Mouse (Mus musculus) right cerebral cortex, postnatal 10 days (tissue): ENCODE measurements around the gene Kctd21.

Experiments
- DNase-seq, 2 experiments: peaks; one replicate each; pipeline ENCODE4 v3.0.0; 2021; ENCODE audit warnings: low spot score in 2 of 2

The Kctd21 gene

GRCm38 (mm10) chr7:97347464-97347863 is 15.3 kb downstream of the Kctd21 start:
- peak; percentile 21 to 26 for DNase-seq

- DNase-seq, result peak in 1 of 2 experiments; percentile 15
Observed at GRCm38 (mm10) chr7:97348318-97348717, 16.2 kb downstream of the Kctd21 start.

DNA sequence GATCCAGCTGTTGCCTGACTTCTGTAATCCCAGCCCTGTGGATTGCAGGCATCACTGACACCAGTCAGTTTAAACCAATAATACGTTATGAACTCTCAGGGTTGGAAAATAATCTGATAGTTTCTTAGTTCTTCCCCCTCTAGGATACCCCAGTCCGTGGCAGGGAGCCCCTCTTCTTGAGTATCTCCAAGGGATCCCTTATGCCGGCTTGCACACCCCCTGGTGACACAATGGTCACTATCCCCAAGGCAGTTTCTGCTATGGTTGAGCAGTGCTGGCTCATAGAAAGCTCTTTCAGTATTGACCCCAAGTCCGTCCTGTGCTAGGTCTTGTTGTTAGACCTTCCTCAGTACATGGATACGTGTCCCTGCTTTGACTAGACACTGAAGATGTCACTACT is 16.7 kb downstream of the Kctd21 start:
- no peak for DNase-seq

GRCm38 (mm10) chr7:97349438-97349837 is 17.3 kb downstream of the Kctd21 start:
- DNase-seq, result no peak

DNA sequence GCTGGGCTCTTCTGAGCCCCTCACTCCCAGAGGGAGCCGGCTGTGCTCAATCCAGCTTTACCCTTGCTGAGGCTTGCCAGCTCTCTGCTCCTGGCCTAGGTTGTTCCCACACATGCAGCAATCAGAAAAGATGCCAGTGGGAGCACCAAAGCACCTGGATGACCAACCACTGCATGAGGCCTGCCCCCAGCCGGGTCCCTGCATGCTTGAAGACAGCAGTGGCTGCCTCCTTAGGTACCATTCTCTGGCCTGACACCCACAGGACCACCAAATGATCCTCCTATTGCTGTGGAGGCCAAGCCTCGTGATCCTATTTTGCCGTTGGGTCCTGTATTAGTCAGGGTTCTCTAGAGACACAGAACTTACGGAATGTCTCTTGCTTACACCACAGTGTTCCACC is 18.8 kb downstream of the Kctd21 start:
- DNase-seq, result no peak

DNA sequence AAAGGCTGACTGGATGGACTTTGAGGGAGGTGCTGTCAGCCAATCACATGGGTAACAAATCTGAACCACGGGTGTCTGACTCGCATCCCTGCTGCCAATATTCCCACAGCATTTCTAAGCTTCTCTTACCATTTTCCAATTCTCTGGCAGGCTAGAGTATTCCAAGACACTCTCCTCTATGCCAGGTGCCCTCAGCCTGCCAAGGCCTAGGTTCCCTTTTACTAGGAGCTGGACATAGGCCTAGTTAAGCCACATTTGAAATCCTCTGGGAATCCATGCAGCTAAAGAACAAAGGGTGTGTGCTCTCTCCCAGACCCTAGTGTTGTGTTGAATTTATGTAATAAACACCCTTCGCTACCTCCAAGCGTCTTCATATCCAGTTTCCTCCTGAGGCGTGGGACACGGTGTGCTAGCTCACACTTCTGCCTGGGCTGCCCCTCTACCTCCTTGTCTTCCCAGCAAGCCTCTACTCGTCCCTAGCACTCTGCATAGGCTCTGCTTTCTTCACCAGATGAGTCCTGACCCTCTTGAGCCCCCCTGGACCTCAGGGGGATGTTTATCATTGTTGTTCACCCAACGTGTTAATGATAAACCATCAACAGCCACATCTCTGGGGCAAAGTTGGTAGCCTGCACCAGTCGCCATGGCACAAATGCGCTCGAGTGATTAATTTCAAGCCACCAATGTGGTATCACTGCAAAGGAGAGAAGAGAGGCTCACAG is 19.8 kb downstream of the Kctd21 start:
- peak in 1 of 2 experiments; percentile 27 for DNase-seq

- peak in 1 of 2 experiments; percentile 8 for DNase-seq
Observed at GRCm38 (mm10) chr7:97353356-97353755, 21.2 kb downstream of the Kctd21 start.

GRCm38 (mm10) chr7:97355068-97355841 is 23.1 kb downstream of the Kctd21 start:
- peak in 1 of 2 experiments; percentile 21 for DNase-seq

- DNase-seq, result peak in 1 of 2 experiments; percentile 24
Observed at GRCm38 (mm10) chr7:97356253-97356652, 24.1 kb downstream of the Kctd21 start.

DNA sequence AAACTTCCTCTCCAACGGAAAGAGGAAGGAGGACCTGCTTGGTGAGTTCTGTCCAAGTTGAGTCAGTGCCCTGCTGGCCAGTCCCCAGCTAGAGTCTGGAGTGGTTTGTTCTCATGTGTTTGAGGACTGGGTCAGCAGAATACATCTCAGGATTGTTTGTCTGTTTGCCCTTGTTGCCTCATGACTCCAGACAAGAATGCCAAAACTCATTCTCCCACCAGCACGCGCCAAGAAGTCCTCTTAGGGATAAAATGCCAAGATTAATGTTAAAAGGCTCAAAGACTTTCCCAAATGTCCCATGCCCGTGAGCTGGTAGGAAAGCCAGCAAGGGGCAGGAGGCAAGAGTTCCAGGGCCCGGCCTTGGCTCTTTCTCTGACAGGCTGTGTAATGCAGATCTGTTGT is 24.7 kb downstream of the Kctd21 start:
- peak; percentile 70 to 71 for DNase-seq

- no peak for DNase-seq
Observed at GRCm38 (mm10) chr7:97357840-97358239, 25.7 kb downstream of the Kctd21 start.

DNA sequence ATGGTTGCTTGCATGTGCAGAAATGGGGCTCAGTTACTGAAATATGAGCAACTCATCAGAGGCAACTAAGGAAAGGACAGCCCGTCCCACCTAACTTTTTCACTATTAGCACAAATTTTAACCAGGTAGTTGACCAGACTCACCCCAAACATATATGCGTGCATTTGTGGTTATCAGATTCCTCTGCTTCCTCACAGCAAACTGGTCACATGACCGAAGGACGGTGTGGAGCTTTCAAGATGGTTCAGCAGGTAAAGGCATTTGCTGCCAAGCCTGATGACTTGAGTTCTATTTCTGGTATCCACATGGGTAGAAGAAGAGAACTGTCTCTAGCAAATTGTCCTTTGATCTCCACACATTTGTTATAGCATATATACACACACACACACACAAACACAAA is 26.2 kb downstream of the Kctd21 start:
- no peak for DNase-seq

DNA sequence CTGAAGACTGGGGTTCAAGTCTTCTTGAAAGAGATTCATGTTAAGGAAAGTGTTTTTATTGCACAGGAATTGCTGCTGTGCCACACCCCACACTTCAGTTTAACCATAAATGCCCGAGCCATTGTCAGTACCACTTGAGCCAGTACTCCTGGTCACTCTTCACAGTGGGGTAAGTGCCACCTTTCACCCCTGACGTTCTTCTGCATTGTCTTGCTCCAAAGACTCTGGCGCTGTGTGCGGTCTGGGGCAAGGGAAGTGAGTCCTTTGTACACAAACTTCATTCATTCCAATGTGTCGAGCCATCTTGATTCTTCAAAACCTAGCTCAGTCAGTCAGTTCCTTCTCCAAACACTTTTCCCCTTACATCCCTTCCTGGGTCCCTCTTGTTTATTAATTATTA is 28.0 kb downstream of the Kctd21 start:
- no peak for DNase-seq

GRCm38 (mm10) chr7:97360955-97361354 is 28.8 kb downstream of the Kctd21 start:
- no peak for DNase-seq

GRCm38 (mm10) chr7:97361467-97361866 is 29.3 kb downstream of the Kctd21 start:
- no peak for DNase-seq

DNA sequence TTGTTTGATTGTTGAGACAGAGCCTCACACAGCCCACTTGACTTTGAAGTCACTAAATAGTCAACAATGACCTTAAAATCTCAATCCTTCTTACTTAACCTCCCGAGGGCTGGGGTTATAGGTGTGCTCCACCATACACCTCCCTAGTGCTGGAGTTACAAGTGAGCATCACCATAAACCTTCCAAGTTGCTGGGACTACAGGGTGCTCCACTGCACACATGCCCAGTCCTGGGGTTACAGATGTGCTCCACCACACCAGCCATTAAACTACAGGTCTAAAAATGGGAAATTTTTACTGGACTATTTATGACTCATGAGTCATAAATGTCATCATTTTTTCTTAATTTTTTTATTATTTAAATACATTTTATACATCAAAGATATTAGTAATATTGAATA is 33.8 kb downstream of the Kctd21 start:
- no peak for DNase-seq

DNA sequence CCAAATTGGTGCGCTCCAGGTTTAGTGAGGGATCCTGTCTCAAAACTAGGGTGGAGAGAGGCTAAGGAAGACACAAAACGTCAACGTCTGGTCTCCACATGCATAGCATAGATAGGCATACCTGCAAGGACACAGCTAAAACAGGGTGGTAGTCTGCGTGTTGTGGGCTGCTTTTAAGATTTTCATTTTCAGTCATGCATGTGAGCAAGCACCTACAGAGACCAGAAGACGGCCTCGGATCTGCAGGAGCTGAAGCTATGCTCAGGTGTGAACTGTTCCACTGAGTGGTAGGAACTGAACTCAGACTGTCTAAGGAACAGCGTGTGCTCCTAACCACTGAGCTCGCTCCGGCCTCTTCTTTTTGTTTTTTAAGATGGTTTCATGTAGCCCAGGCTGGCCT is 43.0 kb downstream of the Kctd21 start:
- no peak for DNase-seq

DNA sequence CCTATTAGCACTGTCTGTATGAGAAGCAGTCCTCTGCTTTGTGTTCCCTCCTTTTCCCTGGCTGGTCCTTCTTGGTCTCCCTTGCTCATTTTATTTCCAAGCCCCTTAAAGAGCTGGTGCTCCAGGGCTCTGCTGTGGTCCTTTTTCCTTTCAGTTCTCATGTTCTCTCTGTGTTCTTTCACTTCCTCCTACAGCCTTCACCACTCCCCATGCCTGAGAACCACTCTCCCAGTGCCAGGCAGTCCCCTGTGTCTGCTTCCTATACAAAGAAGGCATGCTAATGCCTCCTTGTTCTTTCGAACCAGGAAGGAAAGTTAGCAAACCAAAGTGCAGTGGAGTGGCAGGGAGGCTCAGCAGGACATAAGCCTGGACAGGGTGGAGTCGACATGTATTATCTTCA is 43.8 kb downstream of the Kctd21 start:
- DNase-seq, result no peak

- DNase-seq, result no peak
Observed at GRCm38 (mm10) chr7:97379304-97379703, 47.2 kb downstream of the Kctd21 start.

GRCm38 (mm10) chr7:97380500-97381123 is 48.5 kb downstream of the Kctd21 start:
- DNase-seq, result no peak

DNA sequence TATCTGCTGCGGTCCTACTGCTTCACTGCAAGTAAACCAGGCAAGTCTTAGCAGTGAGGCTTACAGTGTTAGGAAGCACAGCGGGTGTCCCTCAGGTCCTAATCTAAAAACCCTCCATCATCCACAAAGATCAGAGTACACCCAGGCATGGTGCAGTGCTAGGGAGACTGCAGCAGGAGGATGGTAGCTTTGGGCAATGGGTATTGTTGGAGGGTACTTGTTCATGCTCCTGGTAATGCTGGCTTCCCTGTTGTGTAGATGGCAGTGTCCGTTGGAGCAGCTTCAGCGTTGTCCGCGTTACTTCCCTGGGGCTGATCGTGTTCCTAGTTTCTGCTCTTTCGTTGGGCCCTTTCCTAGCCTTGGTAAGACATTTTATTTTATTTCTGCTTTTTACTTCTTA is 50.5 kb downstream of the Kctd21 start:
- no peak for DNase-seq

DNA sequence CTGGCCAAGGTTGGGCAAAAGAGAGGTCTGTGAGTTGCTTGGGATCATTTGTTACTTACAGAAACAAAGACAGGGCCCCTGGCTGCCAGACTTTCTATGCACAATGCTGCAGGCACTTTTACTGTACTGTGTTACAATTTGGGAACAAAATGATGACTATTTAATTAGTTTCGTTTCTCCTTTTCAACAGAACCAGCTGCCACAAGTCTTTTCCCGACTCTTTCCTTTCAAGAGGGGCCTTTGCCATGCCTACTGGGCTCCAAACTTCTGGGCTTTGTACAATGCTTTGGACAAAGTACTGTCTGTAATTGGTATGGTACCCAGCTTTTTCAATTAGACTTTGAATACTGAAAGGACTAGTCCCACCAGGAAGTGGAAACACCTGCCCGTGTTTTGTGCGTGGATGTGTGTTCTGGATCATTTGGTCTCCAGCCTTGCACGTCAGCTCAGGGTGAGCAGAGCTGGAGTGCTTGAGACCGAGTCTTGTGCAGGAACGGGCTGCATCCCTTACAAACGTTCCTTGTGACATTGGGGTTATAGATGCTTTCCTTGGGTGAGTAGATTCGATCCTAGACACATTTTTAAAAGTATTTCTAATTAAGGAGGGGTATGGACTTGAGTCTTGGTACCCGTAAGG is 51.5 kb downstream of the Kctd21 start:
- DNase-seq, result no peak
